Mouse (Mus musculus) embryonic facial prominence, embryonic 15.5 days (tissue): Measurements from ENCODE around the gene Fancc. TPM values are rescaled to one million over a fixed set of nuclear protein-coding genes. Genes with fewer than 3 reads are reported as not detected.

Source experiments
- ATAC-seq: fragments of 200-750 bp; cut with Nextera tagmentation; 2 replicates; pipeline ENCODE4 v1.8.0; 2017; ENCODE audit warnings: low read depth, moderate TSS enrichment; ENCODE audit not compliant: insufficient number of reproducible peaks, low FRiP score, low TSS enrichment
- H3K27ac ChIP-seq: fragments of 300-500 bp; sonication (generic); replicated peaks from 2 replicates; pipeline ENCODE4 v1.5.1; 2015; ENCODE audit warnings: mild to moderate bottlenecking, inconsistent platforms
- H3K27me3 ChIP-seq: fragments of 300-500 bp; sonication (generic); 2 replicates; pipeline ENCODE4 v1.6.1; 2015; ENCODE audit warnings: inconsistent platforms
- H3K36me3 ChIP-seq: fragments of 300-500 bp; sonication (generic); 2 replicates; pipeline ENCODE4 v1.6.1; 2015; ENCODE audit warnings: mild to moderate bottlenecking, inconsistent platforms
- H3K4me1 ChIP-seq: fragments of 300-500 bp; sonication (generic); 2 replicates; pipeline ENCODE4 v1.6.1; 2015; ENCODE audit warnings: inconsistent platforms
- H3K4me2 ChIP-seq: fragments of 300-500 bp; sonication (generic); replicated peaks from 2 replicates; pipeline ENCODE4 v1.6.1; 2015; ENCODE audit warnings: mild to moderate bottlenecking, inconsistent platforms
- H3K4me3 ChIP-seq: fragments of 300-500 bp; sonication (generic); replicated peaks from 2 replicates; pipeline ENCODE4 v1.5.1; 2015; ENCODE audit warnings: mild to moderate bottlenecking, inconsistent platforms
- H3K9ac ChIP-seq: fragments of 300-500 bp; sonication (generic); 2 replicates; pipeline ENCODE4 v1.6.1; 2015; ENCODE audit warnings: inconsistent platforms
- H3K9me3 ChIP-seq: fragments of 300-500 bp; sonication (generic); replicated peaks from 2 replicates; pipeline ENCODE4 v1.6.1; 2016; ENCODE audit warnings: inconsistent platforms
- WGBS: fragments of 180-500 bp; shearing (Covaris S2); methylation state at CpG from one replicate; pipeline ENCODE4 v1.1.7; 2015; 5-methylcytosine and 5-hydroxymethylcytosine counted together
- polyA plus RNA-seq: library from polyadenylated mRNA; unstranded; fragments of >200 nt; fragmentation: Nextera tagmentation; extraction: Ambion mirVana; gene quantifications from 2 replicates; pipeline ENCODE4 v1.2.1, GENCODE M21; 2015

Gene Fancc
- polyA plus RNA-seq, 1 experiment from 2014 or later, result 22.9 TPM

GRCm38 (mm10) chr13:63286483-63287102 is 210.5 kb downstream of the Fancc start:
- Histone ChIP-seq H3K27ac (peak overlapping the region; percentile 61), H3K4me2 (no peak overlapping the region)

GRCm38 (mm10) chr13:63284748-63285147 is 212.3 kb downstream of the Fancc start:
- peaks cover 86% of the 10 kb centered on the region for H3K4me1 ChIP-seq
- H3K27me3 ChIP-seq, result no peaks in the 10 kb centered on the region
- ATAC-seq, result no peak
- peaks cover 60% of the 10 kb centered on the region for H3K36me3 ChIP-seq
- H3K27ac ChIP-seq, result no peak overlapping the region
- 87% methylated on average over 3 of the region's 3 CpGs for WGBS
- no peak overlapping the region for H3K4me2 ChIP-seq
- no peaks in the 10 kb centered on the region for H3K9me3 ChIP-seq
- no peak overlapping the region for H3K4me3 ChIP-seq
- H3K9ac ChIP-seq, result no peak overlapping the region

More at GRCm38 (mm10) chr13:63286483-63287102, 210.5 kb downstream of the Fancc start:
- no peaks in the 10 kb centered on the region for H3K27me3 ChIP-seq
- no peaks in the 10 kb centered on the region for H3K9me3 ChIP-seq
- no peak overlapping the region for H3K9ac ChIP-seq
- peaks cover 79% of the 10 kb centered on the region for H3K36me3 ChIP-seq
- no peak overlapping the region for H3K4me3 ChIP-seq
- 60% methylated on average over 11 of the region's 11 CpGs for WGBS
- H3K4me1 ChIP-seq, result peaks cover 80% of the 10 kb centered on the region
- no peak for ATAC-seq

GRCm38 (mm10) chr13:63283236-63283635 is 213.8 kb downstream of the Fancc start:
- Histone ChIP-seq H3K4me3 (no peak overlapping the region), H3K27me3 (no peaks in the 10 kb centered on the region), H3K4me2 (no peak overlapping the region), H3K27ac (peak overlapping the region; percentile 51), H3K9ac (no peak overlapping the region), H3K4me1 (peaks cover 87% of the 10 kb centered on the region), H3K36me3 (peaks cover 50% of the 10 kb centered on the region), H3K9me3 (no peaks in the 10 kb centered on the region)
- ATAC-seq, result no peak

- Histone ChIP-seq H3K4me1 (peaks cover 81% of the 10 kb centered on the region), H3K27me3 (no peaks in the 10 kb centered on the region), H3K4me3 (peak overlapping the region; percentile 56), H3K36me3 (peaks cover 30% of the 10 kb centered on the region), H3K27ac (peak overlapping the region; percentile 91), H3K9me3 (no peaks in the 10 kb centered on the region), H3K9ac (peak overlapping the region; percentile 10; the same call in 1 of the 2 replicates), H3K4me2 (peak overlapping the region; percentile 60)
- WGBS, result 48% methylated on average over 8 of the region's 8 CpGs
- no peak for ATAC-seq
Measured at GRCm38 (mm10) chr13:63281206-63281605, 215.9 kb downstream of the Fancc start.

GRCm38 (mm10) chr13:63280344-63280743 is 216.7 kb downstream of the Fancc start:
- peak; percentile 70 for ATAC-seq
- WGBS, result 7% methylated on average over 3 of the region's 3 CpGs
- peak overlapping the region; percentile 56 for H3K4me3 ChIP-seq
- no peaks in the 10 kb centered on the region for H3K27me3 ChIP-seq
- peaks cover 23% of the 10 kb centered on the region for H3K36me3 ChIP-seq
- peak overlapping the region; percentile 91 for H3K27ac ChIP-seq
- H3K4me2 ChIP-seq, result peak overlapping the region; percentile 60
- H3K4me1 ChIP-seq, result peaks cover 75% of the 10 kb centered on the region
- H3K9ac ChIP-seq, result peak overlapping the region; percentile 10; the same call in 1 of the 2 replicates
- H3K9me3 ChIP-seq, result no peaks in the 10 kb centered on the region

- Histone ChIP-seq H3K4me3 (peak overlapping the region; percentile 56), H3K27ac (peak overlapping the region; percentile 91), H3K4me2 (peak overlapping the region; percentile 60), H3K9me3 (no peaks in the 10 kb centered on the region), H3K9ac (peak overlapping the region; percentile 45), H3K36me3 (peaks cover 18% of the 10 kb centered on the region), H3K4me1 (peaks cover 70% of the 10 kb centered on the region), H3K27me3 (no peaks in the 10 kb centered on the region)
- ATAC-seq, result no peak
- WGBS, result 17% methylated on average over 8 of the region's 8 CpGs
Measured at GRCm38 (mm10) chr13:63279807-63280206, 217.3 kb downstream of the Fancc start.

GRCm38 (mm10) chr13:63278796-63279475 is 218.1 kb downstream of the Fancc start:
- ATAC-seq, result peak; percentile 84
- Histone ChIP-seq H3K36me3 (peaks cover 15% of the 10 kb centered on the region), H3K4me1 (peaks cover 69% of the 10 kb centered on the region), H3K27me3 (no peaks in the 10 kb centered on the region), H3K4me2 (peak overlapping the region; percentile 60), H3K4me3 (peak overlapping the region; percentile 56), H3K27ac (peak overlapping the region; percentile 91), H3K9me3 (no peaks in the 10 kb centered on the region), H3K9ac (peak overlapping the region; percentile 45)
- 5% methylated on average over 10 of the region's 10 CpGs for WGBS

GRCm38 (mm10) chr13:63278141-63278631 is 218.9 kb downstream of the Fancc start:
- Histone ChIP-seq H3K4me3 (peak overlapping the region; percentile 56), H3K9ac (peak overlapping the region; percentile 45; the same call in 1 of the 2 replicates), H3K9me3 (no peaks in the 10 kb centered on the region), H3K36me3 (peaks cover 8% of the 10 kb centered on the region), H3K4me2 (peak overlapping the region; percentile 60), H3K27me3 (no peaks in the 10 kb centered on the region), H3K4me1 (peaks cover 64% of the 10 kb centered on the region), H3K27ac (peak overlapping the region; percentile 91)
- no peak for ATAC-seq
- 12% methylated on average over 5 of the region's 5 CpGs for WGBS

GRCm38 (mm10) chr13:63277316-63277715 is 219.8 kb downstream of the Fancc start:
- H3K27ac ChIP-seq, result peak overlapping the region; percentile 91
- H3K9me3 ChIP-seq, result no peaks in the 10 kb centered on the region
- no peak for ATAC-seq
- 26% methylated on average over 5 of the region's 5 CpGs for WGBS
- peak overlapping the region; percentile 60 for H3K4me2 ChIP-seq
- peaks cover 4% of the 10 kb centered on the region; the same call in 1 of the 2 replicates for H3K36me3 ChIP-seq
- H3K4me1 ChIP-seq, result peaks cover 62% of the 10 kb centered on the region
- H3K4me3 ChIP-seq, result peak overlapping the region; percentile 56
- no peaks in the 10 kb centered on the region for H3K27me3 ChIP-seq
- peak overlapping the region; percentile 45 for H3K9ac ChIP-seq

- Histone ChIP-seq H3K4me1 (peaks cover 60% of the 10 kb centered on the region), H3K27ac (peak overlapping the region; percentile 91), H3K4me3 (peak overlapping the region; percentile 56), H3K27me3 (no peaks in the 10 kb centered on the region), H3K9me3 (no peaks in the 10 kb centered on the region), H3K36me3 (no peaks in the 10 kb centered on the region), H3K4me2 (peak overlapping the region; percentile 60), H3K9ac (peak overlapping the region; percentile 45)
- WGBS, result 51% methylated on average over 4 of the region's 4 CpGs
- no peak for ATAC-seq
Measured at GRCm38 (mm10) chr13:63276389-63276788, 220.7 kb downstream of the Fancc start.

- Histone ChIP-seq H3K4me2 (peak overlapping the region; percentile 60), H3K4me3 (peak overlapping the region; percentile 56), H3K4me1 (peaks cover 55% of the 10 kb centered on the region), H3K36me3 (no peaks in the 10 kb centered on the region), H3K9ac (peak overlapping the region; percentile 58), H3K27ac (peak overlapping the region; percentile 88), H3K9me3 (no peaks in the 10 kb centered on the region), H3K27me3 (no peaks in the 10 kb centered on the region)
- 23% methylated on average over 10 of the region's 10 CpGs for WGBS
- no peak for ATAC-seq
Measured at GRCm38 (mm10) chr13:63274488-63275166, 222.5 kb downstream of the Fancc start.
